Mouse (Mus musculus) urinary bladder, postnatal 25 days (tissue): ENCODE measurements around the gene Commd9.
A peak's percentile ranks its signal among the peaks of the same experiment; 100 is the strongest.

Source experiments
- DNase-seq: peaks from one replicate; pipeline ENCODE4 v3.0.0; 2022; ENCODE audit warnings: low spot score

Gene Commd9

GRCm38 (mm10) chr2:101885768-101886438, at the start of gene Commd9:
Gene Commd9 (plus strand): TSS chr2:101886247.
- peak; percentile 86 for DNase-seq

- DNase-seq = no peak
These were observed 43.3 kb upstream of the Commd9 start for GRCm38 (mm10) chr2:101842756-101843155.

- no peak for DNase-seq
These were observed 31.3 kb upstream of the Commd9 start for GRCm38 (mm10) chr2:101854792-101855191.

GRCm38 (mm10) chr2:101856174-101856573, 29.9 kb upstream of the Commd9 start:
- DNase-seq = no peak

- no peak for DNase-seq
These were observed 25.0 kb upstream of the Commd9 start for GRCm38 (mm10) chr2:101860920-101861485.

GRCm38 (mm10) chr2:101862219-101863123, 23.6 kb upstream of the Commd9 start:
- DNase-seq = peak; percentile 20

- no peak for DNase-seq
These were observed 17.4 kb upstream of the Commd9 start for GRCm38 (mm10) chr2:101868683-101869082.

- peak; percentile 48 for DNase-seq
These were observed 14.9 kb upstream of the Commd9 start for GRCm38 (mm10) chr2:101871179-101871578.

- no peak for DNase-seq
These were observed 4.4 kb upstream of the Commd9 start for GRCm38 (mm10) chr2:101881471-101882162.

GRCm38 (mm10) chr2:101882998-101883397, 3.0 kb upstream of the Commd9 start, which contains the start of gene Prr5l:
Gene Prr5l (minus strand): TSS chr2:101883027.
- no peak for DNase-seq

- DNase-seq = no peak
These were observed 1.8 kb upstream of the Commd9 start for GRCm38 (mm10) chr2:101884286-101884685.

- no peak for DNase-seq
These were observed 2.8 kb downstream of the Commd9 start for GRCm38 (mm10) chr2:101888886-101889285.

GRCm38 (mm10) chr2:101891143-101891542, 5.1 kb downstream of the Commd9 start:
- DNase-seq = no peak

GRCm38 (mm10) chr2:101894126-101894525, 8.1 kb downstream of the Commd9 start:
- DNase-seq = no peak

- no peak for DNase-seq
These were observed 10.6 kb downstream of the Commd9 start for GRCm38 (mm10) chr2:101896425-101897204.

- no peak for DNase-seq
These were observed 16.1 kb downstream of the Commd9 start for GRCm38 (mm10) chr2:101902196-101902595.

GRCm38 (mm10) chr2:101905534-101906378, 19.7 kb downstream of the Commd9 start:
- peak; percentile 69 for DNase-seq

- DNase-seq = no peak
These were observed 20.3 kb downstream of the Commd9 start for GRCm38 (mm10) chr2:101906379-101906690.

- DNase-seq = no peak
These were observed 21.5 kb downstream of the Commd9 start for GRCm38 (mm10) chr2:101907386-101908022.

GRCm38 (mm10) chr2:101908773-101909172, 22.7 kb downstream of the Commd9 start:
- DNase-seq = no peak
